Mouse (Mus musculus) layer of hippocampus, adult 2 months (tissue): ENCODE measurements around the gene Nhsl1. TPM values are rescaled to one million over a fixed set of nuclear protein-coding genes. Genes with fewer than 3 reads are reported as not detected.

Source experiments
- DNase-seq, 2 experiments: peaks; one replicate each; pipeline ENCODE4 v3.0.0; 2022; ENCODE audit warnings: low spot score in 2 of 2
- H3K27ac ChIP-seq: fragments of 200-600 bp; 2 replicates; pipeline ENCODE4 v1.8.1; 2022
- H3K4me3 ChIP-seq: fragments of 200-600 bp; 2 replicates; pipeline ENCODE4 v1.8.1; 2022; ENCODE audit warnings: mild to moderate bottlenecking
- CTCF ChIP-seq: fragments of 200-600 bp; conservative IDR thresholded peaks from 2 replicates; pipeline ENCODE4 v1.8.1; 2022; ENCODE audit warnings: antibody characterized with exemption, mild to moderate bottlenecking, moderate library complexity
- long read RNA-seq, 2 experiments: library from polyadenylated mRNA; stranded (forward); transcript quantifications; one replicate each; pipeline ENCODE4 v2.0.0; 2021; ENCODE audit warnings: borderline mapping rate in 2 of 2
- total RNA-seq, 2 experiments: library from RNA; stranded (reverse); gene quantifications; 2 replicates each; pipeline ENCODE4 v1.2.3; 2021

Nhsl1 gene
- 10 to 100 TPM; 47.5 to 51.6 TPM for total RNA-seq
- long read RNA-seq, experiment 1, full-length matches to known transcripts: 1 of 43 reads
- long read RNA-seq, experiment 1, partial matches to known transcripts: 39 of 43 reads
- long read RNA-seq, experiment 1, other reads (novel, unspliced or antisense): 3 of 43 reads
- long read RNA-seq, experiment 2, full-length matches to known transcripts: 1 of 45 reads
- long read RNA-seq, experiment 2, partial matches to known transcripts: 41 of 45 reads
- long read RNA-seq, experiment 2, other reads (novel, unspliced or antisense): 3 of 45 reads

DNA sequence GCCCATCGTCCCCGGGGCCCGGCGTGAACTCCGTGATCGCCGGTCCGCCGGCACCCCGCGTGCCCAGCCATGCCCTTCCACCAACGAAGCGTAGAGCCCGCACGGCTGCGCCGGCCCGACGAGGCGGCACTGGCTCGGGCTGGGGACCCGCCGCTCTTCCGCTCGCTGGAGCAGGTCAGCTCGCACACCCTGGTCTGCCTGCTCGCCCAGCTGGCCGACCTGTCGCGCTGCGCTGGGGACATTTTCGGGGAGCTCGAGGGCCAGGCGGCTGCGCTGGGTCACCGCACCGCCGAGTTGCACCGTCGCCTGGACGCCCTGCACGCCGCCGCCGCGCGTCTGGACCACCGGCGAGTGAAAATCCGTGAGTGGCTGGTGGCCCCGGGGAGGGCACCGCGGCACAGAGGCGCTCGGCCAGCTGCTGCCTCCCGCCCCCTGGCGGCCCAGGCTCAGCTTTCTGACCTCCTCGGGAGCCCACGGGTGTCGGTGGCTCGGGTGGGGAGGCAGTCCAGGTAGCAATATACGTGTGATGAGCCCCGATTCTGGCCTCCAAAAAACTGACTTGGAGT is at the start of gene Nhsl1:
Gene Nhsl1 (plus strand): TSS at position 70 of the 566 bp plus-strand sequence.
- TF ChIP-seq CTCF: peak; percentile 78
- peak within 1 kb of the TSS; percentile 87 for H3K27ac ChIP-seq
- peak within 1 kb of the TSS; percentile 63 for H3K4me3 ChIP-seq
- peak in 1 of 2 experiments; percentile 11 for DNase-seq

DNA sequence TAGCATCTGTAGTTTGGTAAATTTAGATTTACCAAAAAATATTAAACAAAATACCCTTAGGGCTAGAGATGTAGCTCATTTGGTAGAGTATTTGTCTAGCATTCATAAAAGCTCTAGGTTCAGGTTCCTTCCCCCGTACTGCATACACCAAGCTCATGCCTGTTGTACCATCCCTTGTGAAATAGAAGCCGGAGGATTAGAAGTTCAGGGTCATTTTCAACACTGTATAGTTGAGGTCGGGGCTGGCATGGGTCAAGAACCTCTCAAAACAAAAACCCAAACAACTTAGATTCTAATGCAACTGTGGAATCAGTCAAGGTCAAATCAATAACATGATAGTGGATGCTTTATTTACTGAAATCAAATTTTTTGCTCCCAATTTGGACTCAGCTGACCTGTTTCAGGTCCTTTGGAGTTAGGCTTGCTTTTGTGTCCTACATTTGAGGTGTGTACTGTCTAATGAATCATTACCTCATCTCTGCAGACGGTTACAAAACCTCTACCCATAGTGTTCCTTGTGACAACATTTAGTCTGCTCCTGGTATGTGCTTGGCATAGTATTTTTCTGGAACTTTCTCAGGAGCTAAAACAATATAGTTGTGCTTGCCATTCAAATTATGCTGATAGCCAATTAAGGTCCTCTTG is 42.6 kb upstream of the Nhsl1 start:
- Histone ChIP-seq H3K4me3 (no peak overlapping the region), H3K27ac (no peak overlapping the region)
- no peak for DNase-seq
- no peak for TF ChIP-seq CTCF

DNA sequence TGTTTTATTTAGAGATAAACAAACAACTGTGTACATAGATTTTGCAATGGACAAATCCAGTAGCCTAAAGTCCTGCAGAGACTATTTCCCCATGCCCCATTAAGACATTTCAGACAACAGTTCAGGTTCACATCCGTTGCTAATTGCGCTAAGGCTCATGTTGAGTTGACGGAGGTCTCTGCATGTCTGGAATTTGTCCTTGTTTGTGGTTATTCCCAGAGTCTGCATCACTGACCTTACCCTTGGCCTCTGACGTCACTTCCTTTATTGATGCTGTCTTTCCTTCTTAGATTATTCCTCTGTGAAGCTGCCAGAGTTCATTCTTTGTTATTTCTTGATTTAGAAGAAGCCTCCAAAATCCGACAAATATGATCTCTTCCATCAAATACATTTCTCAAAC is 34.8 kb upstream of the Nhsl1 start:
- no peak overlapping the region for H3K4me3 ChIP-seq
- no peak overlapping the region for H3K27ac ChIP-seq
- no peak for DNase-seq
- no peak for TF ChIP-seq CTCF

DNA sequence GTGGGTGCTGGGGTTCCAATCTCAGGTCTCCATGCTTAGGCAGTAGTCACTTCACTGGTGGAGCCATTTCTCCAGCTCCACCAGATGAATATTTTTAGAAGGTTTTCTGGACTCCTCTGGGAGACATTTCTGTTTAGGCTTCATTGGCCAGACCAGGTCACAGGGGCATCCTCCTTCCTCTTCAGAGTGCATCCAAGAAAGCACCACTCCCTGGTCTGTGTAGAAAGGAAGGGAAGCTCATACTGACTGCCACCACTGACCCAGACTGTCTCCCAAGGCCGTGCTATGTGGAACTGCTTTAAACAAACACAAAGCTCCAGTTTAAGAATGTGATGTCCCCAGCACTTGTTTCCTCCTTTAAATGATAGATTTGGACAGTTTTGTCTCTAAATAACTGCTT is 29.3 kb upstream of the Nhsl1 start:
- Histone ChIP-seq H3K27ac (no peak overlapping the region), H3K4me3 (no peak overlapping the region)
- no peak for TF ChIP-seq CTCF
- no peak for DNase-seq

GRCm38 (mm10) chr10:18305106-18305505 is 13.7 kb upstream of the Nhsl1 start:
- Histone ChIP-seq H3K4me3 (no peak overlapping the region), H3K27ac (no peak overlapping the region)
- TF ChIP-seq CTCF: no peak
- DNase-seq: no peak

- H3K4me3 ChIP-seq: no peak overlapping the region
- no peak for TF ChIP-seq CTCF
- no peak overlapping the region for H3K27ac ChIP-seq
- peak in 1 of 2 experiments; percentile 30 for DNase-seq
These were observed 3.7 kb upstream of the Nhsl1 start for GRCm38 (mm10) chr10:18315071-18315470.

DNA sequence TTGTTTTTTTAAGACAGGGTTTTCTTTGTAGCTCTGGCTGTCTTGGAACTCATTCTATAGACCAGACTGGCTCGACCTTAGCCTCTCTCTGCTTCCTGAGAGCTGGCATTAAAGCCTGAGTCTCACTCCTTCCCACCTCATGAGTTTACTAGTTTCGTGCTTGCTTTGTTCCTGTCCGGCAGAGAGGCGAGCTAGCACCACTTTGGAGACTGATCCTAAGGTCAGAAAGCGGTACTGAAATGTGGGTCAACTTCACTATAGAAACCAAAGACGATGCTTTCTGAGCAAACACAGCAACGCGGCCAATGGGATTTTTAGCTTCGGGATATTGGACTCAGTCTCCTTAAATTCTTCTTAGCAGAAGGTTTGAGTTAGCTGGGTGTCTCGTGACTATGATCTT is 1.3 kb upstream of the Nhsl1 start:
- 0 out of 2 replicates have a peak overlapping the region, but pooled peaks have one; percentile 63 for H3K4me3 ChIP-seq
- H3K27ac ChIP-seq: peak overlapping the region; percentile 78; the same call in 1 of the 2 replicates
- no peak for TF ChIP-seq CTCF
- no peak for DNase-seq

- DNase-seq: peak; percentile 30 to 40
- H3K27ac ChIP-seq: peak overlapping the region; percentile 87
- TF ChIP-seq CTCF: no peak
- peak overlapping the region; percentile 63 for H3K4me3 ChIP-seq
These were observed 547 bp upstream of the Nhsl1 start for GRCm38 (mm10) chr10:18317961-18318915.

DNA sequence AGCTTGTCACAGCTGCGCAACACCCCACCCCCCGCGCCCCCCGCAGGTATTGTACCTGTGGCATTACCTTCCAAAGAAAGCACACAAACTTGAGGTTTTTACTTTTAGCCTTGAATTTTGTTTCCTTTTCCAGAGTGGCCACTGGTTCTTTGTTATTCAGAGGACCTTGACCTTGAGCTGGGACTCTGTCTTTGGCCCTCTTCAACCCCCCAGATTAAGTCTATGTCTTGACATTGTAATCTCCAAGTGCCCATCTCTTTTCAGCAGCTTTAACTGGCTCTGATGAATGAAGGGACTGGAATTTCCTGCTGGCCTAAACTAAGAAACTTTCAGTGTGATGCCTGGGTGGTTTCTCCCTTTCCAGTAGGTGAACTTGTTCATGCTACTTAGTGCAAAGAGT is 906 bp downstream of the Nhsl1 start:
- no peak for DNase-seq
- no peak for TF ChIP-seq CTCF
- peak overlapping the region; percentile 63 for H3K4me3 ChIP-seq
- H3K27ac ChIP-seq: peak overlapping the region; percentile 87

- Histone ChIP-seq H3K27ac (no peak overlapping the region), H3K4me3 (no peak overlapping the region)
- no peak for DNase-seq
- TF ChIP-seq CTCF: no peak
These were observed 3.1 kb downstream of the Nhsl1 start for GRCm38 (mm10) chr10:18321861-18322260.

GRCm38 (mm10) chr10:18323701-18324100 is 4.9 kb downstream of the Nhsl1 start:
- TF ChIP-seq CTCF: no peak
- Histone ChIP-seq H3K4me3 (no peak overlapping the region), H3K27ac (no peak overlapping the region)
- no peak for DNase-seq

- no peak for DNase-seq
- TF ChIP-seq CTCF: no peak
- Histone ChIP-seq H3K27ac (no peak overlapping the region), H3K4me3 (no peak overlapping the region)
These were observed 9.6 kb downstream of the Nhsl1 start for GRCm38 (mm10) chr10:18328331-18328908.
